Mouse (Mus musculus) small intestine, adult 2 months (tissue): ENCODE data around the gene Rab14. TPM values are rescaled to one million over a fixed set of nuclear protein-coding genes. Genes with fewer than 3 reads are reported as not detected.
A peak's percentile ranks its signal among the peaks of the same experiment; 100 is the strongest.

ENCODE experiments used
- H3K27ac ChIP-seq: fragments of 200-500 bp; 2 replicates; pipeline ENCODE4 v1.5.1; 2012; ENCODE audit warnings: low read depth, low read length, control low read depth, inconsistent platforms; ENCODE audit not compliant: insufficient read depth
- H3K27me3 ChIP-seq: fragments of 200-500 bp; 2 replicates; pipeline ENCODE4 v1.6.1; 2012; ENCODE audit warnings: mild to moderate bottlenecking, moderate library complexity, low read length, inconsistent platforms; ENCODE audit not compliant: control insufficient read depth, insufficient read depth
- H3K36me3 ChIP-seq: fragments of 200-500 bp; 2 replicates; pipeline ENCODE4 v1.6.1; 2012; ENCODE audit warnings: mild to moderate bottlenecking, low read length, control low read depth, inconsistent platforms; ENCODE audit not compliant: control insufficient read depth, insufficient read depth
- H3K4me1 ChIP-seq: fragments of 200-500 bp; 2 replicates; pipeline ENCODE4 v1.6.1; 2012; ENCODE audit warnings: low read length, inconsistent platforms, mixed read lengths; ENCODE audit not compliant: control insufficient read depth, insufficient read depth, insufficient read length
- H3K4me3 ChIP-seq: fragments of 200-500 bp; 2 replicates; pipeline ENCODE4 v1.5.1; 2012; ENCODE audit warnings: low read depth, mild to moderate bottlenecking, control low read depth, inconsistent platforms, low read length, moderate library complexity
- CTCF ChIP-seq: fragments of 200-500 bp; IDR thresholded peaks from 2 replicates; pipeline ENCODE4 v1.5.1; 2012; ENCODE audit warnings: low read depth, mild to moderate bottlenecking, control low read depth, inconsistent platforms, low read length, moderate library complexity, mixed read lengths; ENCODE audit not compliant: insufficient replicate concordance, insufficient read length; ENCODE audit errors: extremely low read depth
- POLR2A ChIP-seq: fragments of 200-500 bp; IDR thresholded peaks from 2 replicates; pipeline ENCODE4 v1.6.1; 2012; ENCODE audit warnings: low read depth, mild to moderate bottlenecking, control low read depth, inconsistent platforms, low read length, moderate library complexity
- WGBS: fragments of 180-500 bp; shearing (Covaris S2); methylation state at CpG from one replicate; pipeline ENCODE4 v1.1.7; 2018; 5-methylcytosine and 5-hydroxymethylcytosine counted together
- polyA plus RNA-seq: library from polyadenylated mRNA; depleted of rRNA; stranded (reverse); fragments of >200 nt; gene quantifications from 2 replicates; pipeline ENCODE4 v1.2.3, GENCODE M21; 2012

Rab14 gene
- polyA plus RNA-seq, 1 experiment = 239 TPM

- Histone ChIP-seq H3K4me1 (no peaks in the 10 kb centered on the region), H3K27me3 (no peaks in the 10 kb centered on the region), H3K36me3 (no peaks in the 10 kb centered on the region), H3K27ac (no peak overlapping the region), H3K4me3 (no peak overlapping the region)
- TF ChIP-seq CTCF = no peak
- TF ChIP-seq POLR2A = no peak
Measured at GRCm38 (mm10) chr2:35203729-35204128, 2.8 kb upstream of the Rab14 start.

- Histone ChIP-seq H3K36me3 (peaks cover under 1% of the 10 kb centered on the region), H3K4me1 (peaks cover 2% of the 10 kb centered on the region; the same call in 1 of the 2 replicates), H3K27ac (peak overlapping the region; percentile 93), H3K4me3 (peak overlapping the region; percentile 95), H3K27me3 (no peaks in the 10 kb centered on the region)
- WGBS = under 1% methylated on average over 89 of the region's 90 CpGs
- TF ChIP-seq CTCF (no peak), POLR2A (peak; percentile 22; the same call in 1 of the 2 replicates)
Measured at GRCm38 (mm10) chr2:35199971-35200897, 686 bp downstream of the Rab14 start.

GRCm38 (mm10) chr2:35199541-35199940 lies 1.4 kb downstream of the Rab14 start:
- no peak overlapping the region for H3K27ac ChIP-seq
- under 1% methylated on average over 5 of the region's 5 CpGs for WGBS

GRCm38 (mm10) chr2:35195626-35196544 lies 5.0 kb downstream of the Rab14 start:
- H3K27me3 ChIP-seq = no peaks in the 10 kb centered on the region
- no peak for TF ChIP-seq POLR2A
- TF ChIP-seq CTCF = no peak
- peaks cover 8% of the 10 kb centered on the region for H3K36me3 ChIP-seq
- 28% methylated on average over 6 of the region's 6 CpGs for WGBS
- H3K27ac ChIP-seq = no peak overlapping the region
- no peak overlapping the region for H3K4me3 ChIP-seq
- H3K4me1 ChIP-seq = peaks cover 2% of the 10 kb centered on the region; the same call in 1 of the 2 replicates

More at GRCm38 (mm10) chr2:35199541-35199940, 1.4 kb downstream of the Rab14 start:
- peak overlapping the region; percentile 95 for H3K4me3 ChIP-seq
- H3K4me1 ChIP-seq = peaks cover 2% of the 10 kb centered on the region; the same call in 1 of the 2 replicates
- H3K36me3 ChIP-seq = peaks cover 1% of the 10 kb centered on the region
- H3K27me3 ChIP-seq = no peaks in the 10 kb centered on the region
- TF ChIP-seq POLR2A = no peak
- TF ChIP-seq CTCF = no peak

GRCm38 (mm10) chr2:35193976-35194375 lies 6.9 kb downstream of the Rab14 start:
- no peak for TF ChIP-seq CTCF
- TF ChIP-seq POLR2A = no peak
- 68% methylated on average over 1 of the region's 1 CpGs for WGBS
- Histone ChIP-seq H3K36me3 (peaks cover 20% of the 10 kb centered on the region), H3K27me3 (no peaks in the 10 kb centered on the region), H3K4me1 (peaks cover 2% of the 10 kb centered on the region; the same call in 1 of the 2 replicates), H3K27ac (no peak overlapping the region), H3K4me3 (no peak overlapping the region)

GRCm38 (mm10) chr2:35188929-35189328 lies 12.0 kb downstream of the Rab14 start:
- Histone ChIP-seq H3K4me3 (no peak overlapping the region), H3K27me3 (no peaks in the 10 kb centered on the region), H3K36me3 (peaks cover 41% of the 10 kb centered on the region), H3K4me1 (no peaks in the 10 kb centered on the region), H3K27ac (no peak overlapping the region)
- TF ChIP-seq CTCF (no peak), POLR2A (no peak)
- 70% methylated on average over 5 of the region's 5 CpGs for WGBS
